In genomic region chr1:194411788-194412187, GRCm38 (mm10) we compare ENCODE assay signal across 13 mouse cellular contexts.
"Had no signal": no experiment of that assay in that cellular context is flagged by ENCODE, and none has a peak within 500 bp of the region (broad histone marks: within the 10 kb centered on the region; RNA-seq: fewer than 3 reads in every experiment).

No protein-coding gene starts in this region.

- H3K9me3 ChIP-seq: limb, embryonic 12.5 days; liver, embryonic 12.5 days; lung, embryonic 15.5 days; midbrain, embryonic 12.5 days had no signal

- H3K36me3 ChIP-seq: limb, embryonic 12.5 days; liver, embryonic 12.5 days; lung, embryonic 15.5 days; midbrain, embryonic 12.5 days had no signal

- H3K4me1 ChIP-seq: liver, embryonic 12.5 days; lung, embryonic 15.5 days; midbrain, embryonic 12.5 days had no signal

- DNase-seq: kidney, adult 8-10 months; kidney, postnatal 25 days; retina, postnatal 1 day; right cerebral cortex, postnatal 4 days; spleen, adult 18-20 months; thymus, adult 2 months; thymus, postnatal 25 days had no signal

- H3K9ac ChIP-seq: limb, embryonic 12.5 days; liver, embryonic 12.5 days; lung, embryonic 15.5 days; midbrain, embryonic 12.5 days had no signal

- H3K27me3 ChIP-seq: limb, embryonic 12.5 days; liver, embryonic 12.5 days; lung, embryonic 15.5 days; midbrain, embryonic 12.5 days had no signal

- H3K27ac ChIP-seq: limb, embryonic 12.5 days; liver, embryonic 12.5 days; lung, embryonic 15.5 days; midbrain, embryonic 12.5 days had no signal

- H3K4me3 ChIP-seq: limb, embryonic 12.5 days; liver, embryonic 12.5 days; lung, embryonic 15.5 days; midbrain, embryonic 12.5 days had no signal

- H3K4me2 ChIP-seq: limb, embryonic 12.5 days; liver, embryonic 12.5 days; lung, embryonic 15.5 days; midbrain, embryonic 12.5 days had no signal

- ATAC-seq: intestine, embryonic 16.5 days; liver, embryonic 12.5 days; midbrain, embryonic 16.5 days had no signal
